Mouse (Mus musculus): ENCODE data around the gene Serpina3b. TPM values are rescaled to one million over a fixed set of nuclear protein-coding genes. Genes with fewer than 3 reads are reported as not detected.

Serpina3b gene
- polyA plus RNA-seq, 1 experiment from 2014 or later = not detected

- Histone ChIP-seq H3K4me2 (ENCODE audit: low read depth, severe bottlenecking) (no peak overlapping the region), H3K4me3 (ENCODE audit: low read depth, low read length) (no peak overlapping the region), H3K27me3 (ENCODE audit: control insufficient read depth, insufficient read depth, low read length) (no peaks in the 10 kb centered on the region), H3K9ac (ENCODE audit: low read length) (no peak overlapping the region), H3K27ac (replicated peaks; ENCODE audit: low read depth, low read length) (no peak overlapping the region), H3K36me3 (ENCODE audit: control insufficient read depth, insufficient read depth, low read length) (no peaks in the 10 kb centered on the region), H3K9me3 (ENCODE audit: control insufficient read depth, low read length) (no peaks in the 10 kb centered on the region), H3K4me1 (ENCODE audit: control insufficient read depth, insufficient read depth, low read length) (no peaks in the 10 kb centered on the region)
- 77% methylated on average over 3 of the region's 3 CpGs for WGBS
- ATAC-seq (ENCODE audit: insufficient number of reproducible peaks, low FRiP score, low TSS enrichment, low read depth) (no peak), DNase-seq (ENCODE audit: low spot score) (no peak)
Measured at GRCm38 (mm10) chr12:104186041-104186581, 58.3 kb downstream of the Serpina3b start.

Other genes with a start within 250 kb of the Serpina3b start
- not detected in 2 replicates for gene Serpina1c, start 223.1 kb upstream of the Serpina3b start, polyA plus RNA-seq (2014; fragmentation: Nextera tagmentation; extraction: Ambion mirVana)
- gene Serpina1e, start 169.0 kb upstream of the Serpina3b start, polyA plus RNA-seq (2014; fragmentation: Nextera tagmentation; extraction: Ambion mirVana) = not detected in 2 replicates
- gene Serpina11, start 138.0 kb upstream of the Serpina3b start, polyA plus RNA-seq (2014; fragmentation: Nextera tagmentation; extraction: Ambion mirVana) = not detected in 2 replicates
- gene Serpina9, start 114.2 kb upstream of the Serpina3b start, polyA plus RNA-seq (2014; fragmentation: Nextera tagmentation; extraction: Ambion mirVana) = not detected in 2 replicates
- gene Serpina12, start 83.6 kb upstream of the Serpina3b start, polyA plus RNA-seq (2014; fragmentation: Nextera tagmentation; extraction: Ambion mirVana) = not detected in 2 replicates
- not detected in 2 replicates for gene Serpina5, start 26.9 kb upstream of the Serpina3b start, polyA plus RNA-seq (2014; fragmentation: Nextera tagmentation; extraction: Ambion mirVana)
- gene Serpina3a, start 15.3 kb upstream of the Serpina3b start, polyA plus RNA-seq (2014; fragmentation: Nextera tagmentation; extraction: Ambion mirVana) = not detected in 2 replicates
- not detected in 2 replicates for gene Serpina3c, start 25.9 kb downstream of the Serpina3b start, polyA plus RNA-seq (2014; fragmentation: Nextera tagmentation; extraction: Ambion mirVana)
- not detected in 2 replicates for gene Serpina3f, start 86.5 kb downstream of the Serpina3b start, polyA plus RNA-seq (2014; fragmentation: Nextera tagmentation; extraction: Ambion mirVana)
- gene Serpina3g, start 108.2 kb downstream of the Serpina3b start, polyA plus RNA-seq (2014; fragmentation: Nextera tagmentation; extraction: Ambion mirVana) = 0.33 and 0.35 TPM in 2 replicates
- gene Serpina3i, start 135.1 kb downstream of the Serpina3b start, polyA plus RNA-seq (2014; fragmentation: Nextera tagmentation; extraction: Ambion mirVana) = 0.18 TPM in 1 of 2 replicates, not detected in the other
- gene Serpina3j, start 186.6 kb downstream of the Serpina3b start, polyA plus RNA-seq (2014; fragmentation: Nextera tagmentation; extraction: Ambion mirVana) = not detected in 2 replicates
- not detected in 2 replicates for gene Serpina3k, start 210.5 kb downstream of the Serpina3b start, polyA plus RNA-seq (2014; fragmentation: Nextera tagmentation; extraction: Ambion mirVana)
- gene Serpina3m, start 210.5 kb downstream of the Serpina3b start, polyA plus RNA-seq (2014; fragmentation: Nextera tagmentation; extraction: Ambion mirVana) = not detected in 2 replicates